28 mouse cellular contexts compared by ENCODE assay signal in genomic region chr12:47202936-47203335, GRCm38 (mm10).
DNase-seq lines count a peak whose midpoint lies in the region; ATAC-seq and TF ChIP-seq lines count a peak whose summit lies in the region.
"Had no signal": no experiment of that assay in that cellular context is flagged by ENCODE, and none has a peak within 500 bp of the region (broad histone marks: within the 10 kb centered on the region; RNA-seq: fewer than 3 reads in every experiment).

No protein-coding gene starts in this region.

- peak; percentile 80 for ATAC-seq in hindbrain, embryonic 16.5 days
- ATAC-seq in hindbrain, embryonic 13.5 days (ENCODE audit: low FRiP score) = no peak
- no peak for ATAC-seq in liver, postnatal 0 days
- ATAC-seq: activated CD4-positive, CD25-positive, alpha-beta regulatory T cell, adult 4 months; forebrain, embryonic 15.5 days; inflammation-experienced regulatory T-cells, adult 6 months; intestine, embryonic 16.5 days had no signal

- TF ChIP-seq CTCF in liver, postnatal 0 days (IDR thresholded peaks at IDR 0.05; ENCODE audit: low read depth) = no peak

- H3K27me3 ChIP-seq in hindbrain, embryonic 16.5 days (replicated peaks; ENCODE audit: control insufficient read depth, insufficient read depth, low read length) = no peaks in the 10 kb centered on the region
- H3K27me3 ChIP-seq in hindbrain, embryonic 13.5 days = no peaks in the 10 kb centered on the region
- H3K27me3 ChIP-seq in liver, postnatal 0 days (ENCODE audit: insufficient read depth, low read length) = no peaks in the 10 kb centered on the region
- H3K27me3 ChIP-seq: embryonic facial prominence, embryonic 13.5 days; forebrain, embryonic 12.5 days; forebrain, embryonic 15.5 days; heart, embryonic 13.5 days; hindbrain, embryonic 12.5 days had no signal

- H3K4me3 ChIP-seq in hindbrain, embryonic 16.5 days (ENCODE audit: low read length) = no peak overlapping the region
- H3K4me3 ChIP-seq in hindbrain, embryonic 13.5 days = no peak overlapping the region
- H3K4me3 ChIP-seq in liver, postnatal 0 days (ENCODE audit: low read depth, low read length) = no peak overlapping the region
- H3K4me3 ChIP-seq: embryonic facial prominence, embryonic 10.5 days; embryonic facial prominence, embryonic 13.5 days; erythroblast, embryonic 14.5 days; forebrain, embryonic 12.5 days; forebrain, embryonic 15.5 days; heart, embryonic 13.5 days; hindbrain, embryonic 12.5 days had no signal

- no peaks in the 10 kb centered on the region for H3K36me3 ChIP-seq in hindbrain, embryonic 16.5 days (ENCODE audit: control insufficient read depth, insufficient read depth, low read length)
- H3K36me3 ChIP-seq in hindbrain, embryonic 13.5 days = no peaks in the 10 kb centered on the region
- H3K36me3 ChIP-seq in liver, postnatal 0 days (replicated peaks; ENCODE audit: insufficient read depth, low read length) = no peaks in the 10 kb centered on the region
- H3K36me3 ChIP-seq: embryonic facial prominence, embryonic 10.5 days; embryonic facial prominence, embryonic 13.5 days; forebrain, embryonic 12.5 days; forebrain, embryonic 15.5 days; heart, embryonic 13.5 days; hindbrain, embryonic 12.5 days had no signal

- H3K4me2 ChIP-seq in hindbrain, embryonic 16.5 days (ENCODE audit: low read length) = no peak overlapping the region
- H3K4me2 ChIP-seq in hindbrain, embryonic 13.5 days = no peak overlapping the region
- no peak overlapping the region for H3K4me2 ChIP-seq in liver, postnatal 0 days (ENCODE audit: low read depth, low read length)
- H3K4me2 ChIP-seq: embryonic facial prominence, embryonic 13.5 days; forebrain, embryonic 12.5 days; forebrain, embryonic 15.5 days; heart, embryonic 13.5 days; hindbrain, embryonic 12.5 days had no signal

- no peak for TF ChIP-seq EP300 in liver, postnatal 0 days (IDR thresholded peaks at IDR 0.05; ENCODE audit: low read depth)

- no peaks in the 10 kb centered on the region for H3K4me1 ChIP-seq in hindbrain, embryonic 16.5 days (ENCODE audit: control insufficient read depth, insufficient read depth, low read depth, low read length)
- H3K4me1 ChIP-seq in hindbrain, embryonic 13.5 days (replicated peaks) = no peaks in the 10 kb centered on the region
- no peaks in the 10 kb centered on the region for H3K4me1 ChIP-seq in liver, postnatal 0 days (ENCODE audit: insufficient read depth)
- H3K4me1 ChIP-seq: forebrain, embryonic 12.5 days; forebrain, embryonic 15.5 days; hindbrain, embryonic 12.5 days had no signal

- H3K9ac ChIP-seq in hindbrain, embryonic 16.5 days (ENCODE audit: low read depth, low read length) = no peak overlapping the region
- H3K9ac ChIP-seq in hindbrain, embryonic 13.5 days = no peak overlapping the region
- H3K9ac ChIP-seq in liver, postnatal 0 days (replicated peaks) = no peak overlapping the region
- H3K9ac ChIP-seq: embryonic facial prominence, embryonic 13.5 days; forebrain, embryonic 12.5 days; forebrain, embryonic 15.5 days; heart, embryonic 13.5 days; hindbrain, embryonic 12.5 days had no signal

- intact Hi-C loops in left cerebral cortex, postnatal 4 days (cut with DNase I) = no loop called here
- intact Hi-C loops in left cerebral cortex, postnatal 36 days (cut with DNase I) = no loop called here

- 44% methylated on average over 1 of the region's 1 CpGs for WGBS in hindbrain, embryonic 16.5 days
- WGBS in hindbrain, embryonic 13.5 days = 61% methylated on average over 1 of the region's 1 CpGs
- WGBS in liver, postnatal 0 days (ENCODE audit: insufficient replicate concordance) = 60% methylated on average over 1 of the region's 1 CpGs

- no peak overlapping the region for H3K27ac ChIP-seq in hindbrain, embryonic 16.5 days (ENCODE audit: low read depth, low read length)
- H3K27ac ChIP-seq in hindbrain, embryonic 13.5 days = no peak overlapping the region
- no peak overlapping the region for H3K27ac ChIP-seq in liver, postnatal 0 days (ENCODE audit: low read depth)
- H3K27ac ChIP-seq: embryonic facial prominence, embryonic 10.5 days; embryonic facial prominence, embryonic 13.5 days; forebrain, embryonic 12.5 days; forebrain, embryonic 15.5 days; heart, embryonic 13.5 days; hindbrain, embryonic 12.5 days had no signal

- no peaks in the 10 kb centered on the region for H3K9me3 ChIP-seq in hindbrain, embryonic 16.5 days (ENCODE audit: control insufficient read depth, low read length)
- H3K9me3 ChIP-seq in hindbrain, embryonic 13.5 days = no peaks in the 10 kb centered on the region
- H3K9me3 ChIP-seq in liver, postnatal 0 days (ENCODE audit: low read length) = no peaks in the 10 kb centered on the region
- H3K9me3 ChIP-seq: embryonic facial prominence, embryonic 10.5 days; embryonic facial prominence, embryonic 13.5 days; forebrain, embryonic 12.5 days; forebrain, embryonic 15.5 days; heart, embryonic 13.5 days; hindbrain, embryonic 12.5 days had no signal

- peak; percentile 77 to 85 for DNase-seq in cerebellum, postnatal 10 days
- no peak for DNase-seq in cerebellum, adult 9-11 months
- DNase-seq in left cerebral cortex, postnatal 4 days = peak; percentile 64
- no peak for DNase-seq in left cerebral cortex, postnatal 36 days (ENCODE audit: low spot score in 2 of 2)
- peak; percentile 3 for DNase-seq in brain, adult 2 months (ENCODE audit: low read depth, low spot score)
- no peak for DNase-seq in liver, postnatal 0 days
- DNase-seq: adrenal gland, adult 8-10 months; adrenal gland, postnatal 25 days; cerebellum, adult 11 months; cerebellum, adult 2 months; cerebellum, postnatal 36 days; embryo, embryonic 11 days; gastrocnemius, postnatal 25 days; heart, adult 18-20 months; heart, postnatal 14 days; heart, postnatal 4 days had no signal

Comparison
In these comparisons a context has a peak if more than half of its experiments do, and no peak if none do; other contexts are left out.
1. DNase-seq: peak in cerebellum, postnatal 10 days (2 of 2), left cerebral cortex, postnatal 4 days (single experiment) and brain, adult 2 months (single experiment); none in cerebellum, adult 9-11 months (single experiment), left cerebral cortex, postnatal 36 days (0 of 2) and liver, postnatal 0 days (single experiment).